Mouse (Mus musculus) cerebellum, adult 2 months (tissue): ENCODE results near the gene 9630041A04Rik.

Experiments
- CTCF ChIP-seq: fragments of 200-500 bp; IDR thresholded peaks from 2 replicates; pipeline ENCODE4 v1.5.1; 2011; ENCODE audit warnings: low read depth, mild to moderate bottlenecking, control low read depth, low read length, moderate library complexity, borderline replicate concordance; ENCODE audit not compliant: insufficient read depth
- POLR2A ChIP-seq: fragments of 200-500 bp; IDR thresholded peaks from 2 replicates; pipeline ENCODE4 v1.6.1; 2011; ENCODE audit warnings: low read length, control low read depth, borderline replicate concordance; ENCODE audit not compliant: insufficient read depth

- no peak for TF ChIP-seq CTCF
- no peak for TF ChIP-seq POLR2A
Observed at GRCm38 (mm10) chr9:101877109-101877987, 15.7 kb downstream of the 9630041A04Rik start.
